Mouse (Mus musculus) splenic B cell, adult 2 months (primary cell): Measurements from ENCODE around the gene Cnbd2.

Experiments used
- DNase-seq: peaks from one replicate; pipeline ENCODE4 v3.0.0-alpha.2; 2011; ENCODE audit warnings: low read depth, low spot score
- H3K27me3 ChIP-seq: 2 replicates; pipeline ENCODE4 v1.6.1; 2012; ENCODE audit warnings: mild to moderate bottlenecking, low read length, moderate library complexity, mixed read lengths; ENCODE audit not compliant: control insufficient read depth, poor library complexity, insufficient read depth, severe bottlenecking
- H3K36me3 ChIP-seq: 2 replicates; pipeline ENCODE4 v1.6.1; 2012; ENCODE audit warnings: mild to moderate bottlenecking, low read length, moderate library complexity, mixed read lengths; ENCODE audit not compliant: control insufficient read depth, poor library complexity, insufficient read depth, severe bottlenecking

The Cnbd2 gene

DNA sequence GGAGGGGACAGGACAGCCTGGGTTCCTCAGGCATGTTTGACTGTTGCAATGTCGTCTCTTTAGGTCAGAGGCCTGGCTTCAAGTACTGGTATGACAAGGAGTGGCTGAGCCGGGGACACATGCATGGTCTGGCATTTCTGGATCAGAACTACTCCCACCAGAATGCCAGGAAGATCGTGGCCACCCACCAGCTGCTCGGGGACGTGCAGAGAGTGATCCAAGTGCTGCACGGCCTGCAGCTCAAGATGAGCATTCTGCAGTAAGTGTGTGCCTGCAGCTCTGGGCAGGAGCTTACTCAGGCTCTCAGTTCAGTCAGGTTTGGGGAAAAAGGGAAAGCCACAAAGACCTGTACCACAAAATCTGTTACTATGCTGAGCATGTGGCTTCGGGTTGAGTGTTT is 13.6 kb upstream of the Cnbd2 start:
- H3K27me3 ChIP-seq, result no peaks in the 10 kb centered on the region
- no peak for DNase-seq
- peaks cover 4% of the 10 kb centered on the region for H3K36me3 ChIP-seq

DNA sequence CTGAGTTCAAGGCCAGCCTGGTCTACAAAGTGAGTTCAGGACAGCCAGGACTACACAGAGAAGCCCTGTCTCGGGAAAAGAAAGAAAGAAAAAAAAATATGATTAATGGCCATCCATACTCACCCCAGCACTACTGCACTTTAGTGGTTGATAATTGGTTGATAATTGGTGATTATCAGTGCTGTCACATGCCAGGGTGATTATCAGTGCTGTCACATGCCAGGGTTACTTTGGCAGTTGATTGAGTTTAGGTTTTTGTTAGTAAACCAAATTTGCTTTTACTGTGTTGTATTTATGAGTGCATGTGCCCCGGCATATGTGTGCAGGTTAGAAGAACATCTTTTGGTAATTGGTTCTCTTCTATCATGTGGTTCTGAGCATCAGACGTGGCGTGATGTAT is 10.0 kb upstream of the Cnbd2 start:
- Histone ChIP-seq H3K36me3 (peaks cover 5% of the 10 kb centered on the region; the same call in 1 of the 2 replicates), H3K27me3 (no peaks in the 10 kb centered on the region)
- DNase-seq, result no peak

DNA sequence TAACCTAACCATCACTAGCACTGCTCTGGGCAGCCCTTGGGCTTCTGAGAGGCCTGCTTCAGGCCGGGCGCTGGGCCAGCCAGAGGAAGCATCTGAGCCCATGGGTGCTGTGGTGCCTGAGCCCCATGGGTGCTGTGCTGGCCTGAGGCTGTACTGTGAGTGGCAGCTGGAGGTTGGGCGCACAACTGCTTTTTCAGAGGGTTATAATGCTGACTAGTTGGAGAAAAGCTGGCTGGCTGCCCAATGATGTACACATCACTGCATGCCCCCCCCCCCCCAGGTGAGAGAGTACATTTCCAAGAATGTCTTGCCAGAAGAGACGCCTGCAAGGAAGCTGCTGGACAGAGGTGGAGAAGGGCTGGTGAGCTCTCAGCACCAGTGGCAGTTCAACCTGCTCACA is 7.7 kb upstream of the Cnbd2 start:
- peaks cover 5% of the 10 kb centered on the region; the same call in 1 of the 2 replicates for H3K36me3 ChIP-seq
- DNase-seq, result no peak
- H3K27me3 ChIP-seq, result no peaks in the 10 kb centered on the region

DNA sequence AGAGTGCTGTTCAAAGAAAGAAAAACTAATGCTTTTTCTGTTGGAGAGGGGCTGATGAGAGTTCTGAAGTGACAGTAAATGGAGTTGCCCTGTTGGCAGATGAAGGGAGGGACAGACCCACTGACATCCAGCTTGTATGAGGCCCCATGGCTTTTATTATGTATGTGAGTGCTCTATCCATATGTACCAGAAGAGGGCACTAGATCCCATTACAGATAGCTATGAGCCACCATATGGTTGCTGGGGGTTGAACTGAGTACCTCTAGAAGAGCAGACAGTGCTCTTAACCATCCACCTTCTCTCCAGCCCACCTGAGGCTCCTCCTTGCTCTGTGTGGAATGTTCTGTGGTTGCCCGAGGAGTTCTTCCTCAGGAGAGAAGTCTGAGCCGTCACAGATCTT is 6.3 kb upstream of the Cnbd2 start:
- DNase-seq, result peak; percentile 79
- peaks cover 6% of the 10 kb centered on the region; the same call in 1 of the 2 replicates for H3K36me3 ChIP-seq
- H3K27me3 ChIP-seq, result no peaks in the 10 kb centered on the region

DNA sequence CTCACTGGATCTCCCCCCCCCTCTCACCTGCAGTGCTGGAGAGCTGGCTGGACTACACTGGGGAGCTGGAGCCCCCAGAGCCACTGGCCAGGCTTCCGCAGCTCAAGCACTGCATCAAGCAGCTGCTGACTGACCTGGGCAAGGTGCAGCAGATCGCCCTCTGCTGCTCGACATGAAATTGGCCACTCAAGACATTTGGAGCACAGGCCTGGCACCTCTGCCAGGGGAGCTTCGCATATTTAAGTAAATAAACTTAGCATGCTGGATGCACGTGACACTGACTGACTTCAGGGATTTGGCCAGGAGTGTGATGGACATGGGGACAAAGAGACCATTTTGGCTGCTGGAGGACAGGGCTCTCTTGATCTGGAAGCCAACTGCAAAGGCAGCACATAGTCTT is 4.8 kb upstream of the Cnbd2 start:
- DNase-seq, result peak; percentile 63

DNA sequence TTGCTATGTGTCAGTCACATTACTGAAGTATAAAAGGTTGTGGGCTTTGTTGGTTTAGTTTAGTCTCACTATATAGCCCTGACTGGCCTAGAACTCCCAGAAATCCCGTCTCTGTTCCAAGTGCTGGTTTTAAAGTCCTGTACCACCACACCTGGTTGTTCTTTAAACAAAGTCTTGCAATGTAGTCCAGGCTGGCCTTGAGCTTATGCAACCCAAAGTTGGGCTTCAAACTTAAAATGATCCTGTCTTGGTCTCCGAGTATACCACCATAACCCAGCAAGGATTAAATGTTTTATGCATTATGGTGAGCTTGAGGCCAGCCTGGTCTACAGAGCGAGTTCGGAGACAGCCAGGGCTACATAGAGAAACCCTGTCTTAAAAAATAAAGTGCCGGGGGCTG is 2.2 kb upstream of the Cnbd2 start:
- H3K36me3 ChIP-seq, result peaks cover 3% of the 10 kb centered on the region; the same call in 1 of the 2 replicates
- no peaks in the 10 kb centered on the region for H3K27me3 ChIP-seq
- DNase-seq, result no peak

More for the DNA sequence above, 4.8 kb upstream of the Cnbd2 start:
- Histone ChIP-seq H3K36me3 (peaks cover 5% of the 10 kb centered on the region; the same call in 1 of the 2 replicates), H3K27me3 (no peaks in the 10 kb centered on the region)

DNA sequence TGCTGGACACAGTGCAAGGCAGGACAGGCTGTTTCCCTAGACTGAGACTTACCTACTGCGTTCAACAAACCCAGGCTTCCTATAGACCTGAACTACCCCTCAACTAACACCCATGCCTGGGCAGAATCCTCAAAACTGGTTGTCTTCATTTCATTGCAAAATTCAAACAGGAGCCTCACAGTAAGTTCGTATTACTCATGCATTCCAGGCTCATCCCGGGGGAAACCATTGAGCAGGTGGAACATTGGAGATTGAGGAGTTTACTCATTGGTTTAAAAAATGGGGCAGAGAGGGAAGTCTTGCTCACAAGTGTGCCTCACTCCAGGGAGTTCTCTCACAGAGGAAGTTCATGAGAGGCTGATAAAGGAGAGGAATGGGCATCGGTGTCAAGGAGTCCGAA is 1.6 kb upstream of the Cnbd2 start:
- Histone ChIP-seq H3K27me3 (no peaks in the 10 kb centered on the region), H3K36me3 (peaks cover 3% of the 10 kb centered on the region; the same call in 1 of the 2 replicates)
- no peak for DNase-seq

DNA sequence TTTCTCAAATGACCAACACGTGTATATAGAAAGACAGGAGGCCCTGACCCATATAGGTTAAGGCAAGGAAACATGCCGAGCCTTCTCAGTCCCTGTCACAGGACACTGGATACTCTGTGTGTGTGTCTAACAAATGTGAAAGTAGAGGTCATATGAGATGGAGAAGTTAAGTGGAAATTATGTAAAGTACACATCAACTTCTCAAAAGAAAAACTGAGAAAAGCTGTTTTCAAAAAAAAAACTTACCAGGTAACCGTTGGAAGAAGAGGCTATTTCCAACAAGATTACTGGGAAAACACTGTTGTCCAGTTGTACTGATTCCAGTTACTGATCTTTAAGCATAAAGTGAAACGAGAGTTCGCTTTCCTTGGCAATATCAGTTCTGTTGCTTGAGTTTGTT is 1.2 kb upstream of the Cnbd2 start:
- DNase-seq, result peak; percentile 44
- H3K27me3 ChIP-seq, result no peaks in the 10 kb centered on the region
- H3K36me3 ChIP-seq, result peaks cover 3% of the 10 kb centered on the region; the same call in 1 of the 2 replicates

DNA sequence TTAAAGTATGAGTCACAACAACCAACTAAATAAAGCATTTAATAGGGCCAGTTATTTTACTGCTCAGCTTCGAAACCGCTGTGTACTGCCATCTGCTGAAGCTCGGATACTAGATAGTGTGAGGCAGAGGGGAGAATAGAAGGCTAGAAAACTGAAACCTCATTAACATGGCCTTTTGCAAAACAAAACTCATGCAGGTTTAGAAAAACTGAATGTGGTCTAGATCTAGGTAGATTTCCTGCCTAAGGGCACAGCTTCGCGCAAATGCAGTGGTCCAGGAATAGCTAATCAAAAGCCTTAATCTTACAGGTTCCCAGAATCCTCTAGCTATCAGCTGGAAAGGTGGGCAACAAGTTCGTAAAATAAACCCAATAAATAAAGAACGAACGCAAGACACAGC is 658 bp upstream of the Cnbd2 start:
- Histone ChIP-seq H3K27me3 (no peaks in the 10 kb centered on the region), H3K36me3 (peaks cover 4% of the 10 kb centered on the region; the same call in 1 of the 2 replicates)
- peak; percentile 46 for DNase-seq

DNA sequence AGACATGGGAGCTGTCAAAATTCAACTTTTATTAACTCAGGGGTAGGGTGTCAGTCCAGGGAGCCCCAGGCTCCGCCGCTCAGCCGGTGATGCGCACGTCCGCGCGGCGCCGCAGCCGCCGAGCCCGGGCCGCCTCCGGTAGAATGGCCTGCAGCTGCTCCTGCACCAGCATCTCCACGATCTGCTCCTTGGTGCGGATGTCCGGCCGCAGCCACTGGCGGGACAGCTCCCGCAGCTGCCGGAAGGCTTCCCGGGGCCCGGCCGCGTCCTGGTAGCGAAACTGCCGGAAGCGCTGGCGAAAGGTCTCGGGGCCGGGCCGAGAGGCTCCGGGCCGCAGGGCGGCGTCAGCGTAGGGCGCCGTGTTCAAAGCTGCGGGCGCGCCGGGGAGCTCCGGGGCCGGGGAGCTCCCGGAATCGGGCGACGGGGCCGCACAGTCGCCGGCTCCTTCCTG is 233 bp upstream of the Cnbd2 start:
- Histone ChIP-seq H3K36me3 (peaks cover 5% of the 10 kb centered on the region; the same call in 1 of the 2 replicates), H3K27me3 (no peaks in the 10 kb centered on the region)
- DNase-seq, result no peak

DNA sequence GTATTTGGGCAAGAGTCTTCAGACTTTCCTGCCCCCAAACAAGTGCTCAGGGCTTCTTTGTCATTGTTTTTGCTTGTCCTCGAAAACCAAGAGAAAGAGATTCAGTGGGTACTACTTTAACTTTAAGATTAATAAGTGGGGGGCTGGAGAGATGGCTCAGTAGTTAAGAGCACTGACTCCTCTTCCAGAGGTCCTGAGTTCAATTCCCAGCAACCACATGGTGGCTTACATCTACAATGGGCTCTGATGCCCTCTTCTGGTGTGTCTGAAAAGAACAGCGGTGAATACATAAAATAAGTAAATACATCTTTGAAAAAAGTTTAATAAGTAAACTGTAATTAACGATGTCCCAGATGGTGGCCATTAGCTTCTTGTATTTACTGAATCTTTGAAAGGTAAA is 1.1 kb downstream of the Cnbd2 start:
- peak; percentile 51 for DNase-seq
- H3K27me3 ChIP-seq, result no peaks in the 10 kb centered on the region
- H3K36me3 ChIP-seq, result peaks cover 5% of the 10 kb centered on the region; the same call in 1 of the 2 replicates

DNA sequence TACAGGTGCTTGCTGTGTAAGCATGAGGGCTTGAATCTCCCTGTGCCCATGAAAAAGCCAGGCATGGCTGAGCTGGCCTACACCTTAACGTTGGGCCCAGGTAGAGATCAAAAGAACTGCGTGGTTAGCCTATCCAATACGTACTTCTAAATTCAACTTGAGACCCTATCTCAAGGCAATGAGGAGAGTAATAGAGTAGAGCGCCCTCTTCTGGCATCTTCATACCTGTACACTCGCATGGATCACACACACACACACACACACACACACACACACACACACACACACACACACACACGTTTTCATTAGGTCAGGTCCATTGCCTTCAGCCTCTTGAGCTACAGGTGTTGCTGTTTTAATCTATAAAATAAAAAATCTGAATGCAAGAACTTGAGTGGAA is 2.7 kb downstream of the Cnbd2 start:
- Histone ChIP-seq H3K27me3 (no peaks in the 10 kb centered on the region), H3K36me3 (peaks cover 5% of the 10 kb centered on the region; the same call in 1 of the 2 replicates)
- no peak for DNase-seq

DNA sequence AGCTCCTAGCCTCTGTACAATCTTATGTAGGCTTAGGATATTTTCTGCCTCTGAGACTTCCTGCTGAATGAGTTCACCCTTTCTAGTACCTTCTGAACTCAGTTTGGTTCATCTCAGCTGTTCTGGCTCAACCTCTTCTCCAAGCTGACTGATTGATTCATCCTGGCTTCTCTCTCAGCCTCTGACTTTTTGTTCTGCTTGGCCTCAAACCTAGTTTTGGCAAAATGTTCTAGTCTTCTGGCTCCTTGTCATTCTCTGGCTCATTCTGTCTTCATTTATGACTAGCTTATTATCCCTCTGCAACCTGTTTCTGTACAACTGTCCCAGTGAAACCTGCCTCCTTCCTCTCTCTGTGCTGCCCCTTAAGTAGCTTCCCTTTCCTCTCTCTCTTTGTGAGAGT is 6.4 kb downstream of the Cnbd2 start:
- DNase-seq, result no peak
- Histone ChIP-seq H3K27me3 (no peaks in the 10 kb centered on the region), H3K36me3 (peaks cover 10% of the 10 kb centered on the region; the same call in 1 of the 2 replicates)

DNA sequence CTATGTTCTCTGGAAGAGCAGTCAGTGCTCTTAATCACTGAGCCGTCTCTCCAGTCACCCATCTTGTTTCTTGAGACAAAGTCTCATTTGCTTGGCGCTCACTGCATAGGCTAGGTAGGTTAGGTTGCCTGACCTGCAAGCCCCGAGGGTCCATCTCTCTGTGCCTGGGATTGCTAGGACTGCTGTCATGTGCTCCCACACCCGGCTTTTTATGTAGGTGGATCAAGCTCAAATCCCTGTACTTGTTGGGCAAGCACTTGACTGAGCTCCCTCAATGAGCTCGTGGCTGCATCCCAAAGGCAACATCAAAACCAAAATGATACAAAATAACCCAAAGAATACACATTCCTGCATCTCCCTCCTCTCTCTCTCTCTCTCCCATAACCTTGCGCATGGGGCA is 9.4 kb downstream of the Cnbd2 start:
- no peak for DNase-seq
- H3K36me3 ChIP-seq, result peaks cover 7% of the 10 kb centered on the region; the same call in 1 of the 2 replicates

DNA sequence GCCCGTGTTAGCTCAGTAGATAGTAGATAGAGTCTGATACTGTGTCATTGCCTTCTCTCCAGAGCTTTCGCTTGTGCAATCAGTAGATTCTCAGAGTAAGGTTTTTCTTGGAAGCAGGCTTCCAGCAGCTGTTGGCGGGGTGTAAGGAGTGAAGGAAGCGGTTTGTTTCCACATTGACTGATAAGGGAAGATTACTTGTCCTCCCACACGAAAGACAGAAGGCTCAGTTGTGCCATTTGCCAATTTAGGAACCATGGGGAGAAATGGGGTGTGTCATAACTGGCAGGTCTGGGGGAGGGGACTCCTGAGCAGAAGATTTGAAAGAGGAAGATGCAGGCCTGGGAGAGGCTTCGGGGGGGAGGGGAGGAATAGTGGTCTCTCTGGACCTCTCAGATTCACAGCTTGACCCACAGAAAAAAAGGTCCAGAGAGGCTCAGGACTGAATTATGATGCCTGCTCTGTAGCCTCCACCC is 12.1 kb downstream of the Cnbd2 start:
- Histone ChIP-seq H3K27me3 (no peaks in the 10 kb centered on the region), H3K36me3 (peaks cover 6% of the 10 kb centered on the region; the same call in 1 of the 2 replicates)
- no peak for DNase-seq

More for the DNA sequence above, 9.4 kb downstream of the Cnbd2 start:
- no peaks in the 10 kb centered on the region for H3K27me3 ChIP-seq

DNA sequence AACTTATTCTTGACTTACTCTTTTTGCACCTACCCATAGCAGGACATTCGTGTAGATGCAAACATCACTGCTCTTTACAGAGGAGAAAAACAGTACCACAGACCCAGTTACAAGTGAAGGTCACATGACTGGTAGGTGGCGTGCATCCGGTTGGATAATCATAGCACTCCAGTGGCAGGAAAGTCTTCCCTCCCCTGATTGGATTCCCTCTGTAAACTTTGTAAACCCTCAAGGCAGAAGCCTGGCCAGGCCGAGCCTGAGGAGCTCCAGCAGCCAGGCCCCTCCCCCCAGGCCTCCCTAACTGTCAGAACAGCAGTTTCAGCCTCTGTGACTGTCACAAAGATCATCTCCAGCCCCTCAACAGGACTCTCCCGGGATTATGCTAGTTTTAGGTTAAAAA is 12.6 kb downstream of the Cnbd2 start:
- no peak for DNase-seq
- Histone ChIP-seq H3K36me3 (peaks cover 6% of the 10 kb centered on the region; the same call in 1 of the 2 replicates), H3K27me3 (no peaks in the 10 kb centered on the region)
